Mouse (Mus musculus) C2C12 (cell line): Measurements from ENCODE around the gene Stox2.

Source experiments
- CEBPB ChIP-seq: IDR thresholded peaks from one replicate; pipeline ENCODE4 v1.6.1; 2011; ENCODE audit warnings: low read depth, mild to moderate bottlenecking, control low read depth, moderate library complexity
- CTCF ChIP-seq: IDR thresholded peaks from one replicate; pipeline ENCODE4 v1.5.1; 2011; ENCODE audit not compliant: control insufficient read depth, insufficient read depth, insufficient read length
- FOSL1 ChIP-seq: IDR thresholded peaks from one replicate; pipeline ENCODE4 v1.8.0; 2011; ENCODE audit warnings: mild to moderate bottlenecking, low read length; ENCODE audit not compliant: poor library complexity, insufficient read depth, severe bottlenecking
- MAX ChIP-seq: IDR thresholded peaks from one replicate; pipeline ENCODE4 v1.6.1; 2011; ENCODE audit warnings: mild to moderate bottlenecking, control low read depth
- MYOD1 ChIP-seq: IDR thresholded peaks from one replicate; pipeline ENCODE4 v1.6.1; 2011; ENCODE audit warnings: low read depth; ENCODE audit not compliant: control insufficient read depth, insufficient read length
- USF1 ChIP-seq: IDR thresholded peaks from one replicate; pipeline ENCODE4 v1.6.1; 2011; ENCODE audit warnings: low read depth, mild to moderate bottlenecking, control low read depth, moderate library complexity

- no peak for TF ChIP-seq CEBPB
- TF ChIP-seq CTCF = no peak
- TF ChIP-seq MAX = no peak
- no peak for TF ChIP-seq USF1
- TF ChIP-seq MYOD1 = no peak
- TF ChIP-seq FOSL1 = no peak
Observed at GRCm38 (mm10) chr8:47330982-47331381, 115.2 kb downstream of the Stox2 start.
